Mouse (Mus musculus) megakaryocyte progenitor cell, adult 5-6 weeks (primary cell): ENCODE measurements around the gene Gpx5. TPM values are rescaled to one million over a fixed set of nuclear protein-coding genes. Genes with fewer than 3 reads are reported as not detected.

Source experiments
- ATAC-seq: replicated peaks from 2 replicates; pipeline ENCODE4 v1.8.0; 2016; ENCODE audit warnings: mild to moderate bottlenecking, moderate TSS enrichment, inconsistent platforms; ENCODE audit not compliant: poor library complexity
- total RNA-seq, 2 experiments: library from RNA; stranded (forward) in 1 of 2; stranded (reverse) in 1 of 2; fragments of 157-497, 149-512 nt in 1 of 2; fragments of 200-1000 nt in 1 of 2; gene quantifications; 2 replicates each; pipeline versions ENCODE4 v1.2.3 to v1.2.4; 2015 to 2017

Gpx5 gene
- total RNA-seq (2015) (not detected in 2 replicates), total RNA-seq (2017) (not detected in 2 replicates)

DNA sequence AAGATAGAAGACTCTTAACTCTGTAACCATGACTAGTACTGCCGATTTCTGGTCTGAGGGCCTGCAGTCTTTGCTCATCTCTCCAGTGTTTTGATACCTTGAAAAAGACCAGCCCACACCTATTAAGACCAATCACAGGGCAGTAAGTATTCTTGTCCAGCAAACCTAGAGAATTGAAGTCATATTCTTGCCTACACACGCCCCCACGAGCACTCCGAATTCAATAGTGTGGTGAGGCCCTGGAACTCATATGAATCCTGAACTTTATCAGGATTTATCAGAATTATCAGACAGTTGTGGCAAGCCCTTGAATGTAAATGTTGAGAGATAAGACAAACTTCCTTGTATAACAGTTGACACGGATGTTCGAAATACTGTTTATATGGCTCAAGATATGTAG lies at the start of gene Gpx5:
Gene Gpx5 (minus strand): TSS at position 101 of the 400 bp plus-strand sequence.
- ATAC-seq = no peak

DNA sequence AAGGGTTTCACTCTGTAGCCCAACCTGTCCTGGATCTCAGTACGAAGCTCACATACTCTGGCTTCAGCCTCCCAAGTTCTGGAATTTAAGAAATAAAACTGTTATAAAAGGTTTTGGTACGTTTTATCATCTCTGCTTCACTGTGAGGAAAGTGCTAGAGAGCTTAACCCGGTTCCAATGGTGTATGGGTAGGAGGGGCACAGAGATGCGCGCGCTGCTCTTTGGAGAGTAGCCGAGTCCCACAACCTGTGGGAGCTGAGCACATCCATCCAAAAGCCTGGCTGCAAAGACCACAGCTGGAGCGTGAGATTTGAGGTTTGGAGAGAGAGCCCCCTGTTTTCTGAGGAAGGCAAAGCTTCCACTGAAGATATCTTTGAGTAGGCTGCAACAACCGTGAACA lies 34.9 kb upstream of the Gpx5 start:
- no peak for ATAC-seq

DNA sequence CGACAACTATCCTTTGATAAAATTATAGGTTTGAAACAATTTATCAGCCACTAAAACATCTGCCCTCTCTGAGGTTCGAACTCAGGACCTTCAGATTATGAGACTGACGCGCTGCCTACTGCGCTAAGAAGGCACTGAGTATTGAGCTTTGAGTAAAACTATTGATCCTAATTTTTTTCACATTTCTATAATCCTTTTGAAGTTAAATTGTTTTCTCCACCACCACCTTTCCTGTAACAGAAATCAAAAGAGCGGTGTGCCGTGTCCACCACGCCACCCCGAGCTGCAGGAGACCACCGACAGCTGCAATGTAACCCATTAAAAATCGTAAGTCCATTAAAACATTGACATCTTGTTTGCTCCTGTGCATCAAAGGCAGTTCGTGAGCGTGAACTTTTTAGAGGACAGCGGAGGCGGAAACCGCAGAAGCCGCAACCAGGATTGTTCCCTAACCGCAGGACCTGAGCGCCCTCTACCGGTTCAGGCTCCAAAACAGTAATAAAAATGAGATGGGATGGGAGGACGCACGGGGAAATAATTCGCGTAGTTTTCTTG lies 34.2 kb upstream of the Gpx5 start:
- ATAC-seq = peak; percentile 74

DNA sequence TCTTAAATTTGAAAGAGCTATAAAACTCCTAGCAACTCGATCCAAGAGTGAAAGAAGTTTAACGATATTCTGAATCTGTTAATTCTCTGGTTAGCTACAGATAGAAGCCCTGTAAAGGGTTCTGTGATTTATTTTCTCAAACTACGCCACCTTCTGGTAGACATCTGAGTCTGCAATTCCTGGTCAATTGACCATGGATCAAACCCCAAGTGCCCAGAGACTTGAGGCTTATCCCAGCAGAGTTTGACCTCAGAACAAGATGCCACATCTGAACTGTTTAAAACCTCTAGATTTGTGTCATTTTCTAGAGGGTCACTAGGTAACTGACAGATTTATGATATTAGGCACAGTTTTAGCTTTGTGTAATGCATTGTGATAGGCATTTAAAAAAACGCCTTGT lies 33.7 kb upstream of the Gpx5 start:
- ATAC-seq = peak; percentile 56

DNA sequence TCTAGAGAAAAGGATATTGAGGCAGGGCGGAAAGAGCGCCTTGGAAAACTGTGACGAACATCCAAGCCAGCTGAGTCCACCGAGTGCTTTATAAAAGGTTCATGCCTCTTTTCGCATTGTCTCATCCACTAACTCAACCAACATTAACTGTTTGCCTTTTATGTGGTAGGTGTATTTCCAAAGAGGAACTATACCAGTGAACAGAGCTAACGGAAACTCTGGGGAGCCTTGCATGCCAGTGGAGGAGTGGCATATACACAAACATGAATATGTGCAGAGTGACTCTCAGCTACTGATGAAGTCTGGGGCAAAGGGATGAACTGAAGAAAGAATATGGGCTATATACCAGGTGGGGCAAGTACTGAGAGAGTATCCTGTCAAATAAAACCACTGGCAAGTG lies 30.9 kb upstream of the Gpx5 start:
- peak; percentile 30; the same call in 1 of the 2 replicates for ATAC-seq

DNA sequence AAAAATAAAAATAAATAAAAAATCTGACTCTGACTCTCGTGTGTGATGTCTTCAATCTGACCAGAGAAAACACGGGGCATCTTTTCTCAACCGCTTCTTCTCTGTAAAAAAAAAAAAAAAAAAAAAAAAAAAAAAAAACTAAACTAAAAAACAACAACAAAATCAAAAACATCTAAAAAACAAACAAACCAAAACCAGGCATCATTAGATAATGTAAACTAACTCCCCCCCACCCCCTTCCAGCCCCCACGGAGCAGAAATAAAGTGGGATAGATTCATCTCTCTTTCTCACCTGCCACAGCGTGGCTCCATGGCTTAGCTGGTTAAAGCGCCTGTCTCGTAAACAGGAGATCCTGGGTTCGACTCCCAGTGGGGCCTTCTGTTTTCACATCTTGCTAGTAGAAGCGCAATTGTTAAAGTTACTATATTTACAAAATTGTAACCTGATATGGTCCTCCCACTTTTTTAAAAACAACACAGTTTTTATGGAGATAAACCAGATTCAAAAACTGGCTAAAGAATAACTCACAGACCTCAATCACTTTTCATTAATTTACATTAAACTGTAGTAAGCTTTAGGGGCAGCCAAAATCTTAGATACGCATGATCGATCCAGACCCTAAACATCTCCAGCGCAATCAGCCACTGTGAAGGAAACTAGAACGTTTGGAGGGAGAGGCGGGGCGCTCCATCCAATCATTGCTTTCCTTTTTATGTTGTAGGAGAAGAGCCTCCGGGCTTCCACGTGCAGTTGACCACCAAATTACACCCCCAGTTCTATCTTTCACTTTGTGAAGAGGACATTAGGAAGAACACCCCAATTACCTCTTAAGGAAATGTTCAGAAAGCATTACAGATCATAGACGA lies 30.2 kb upstream of the Gpx5 start:
- ATAC-seq = no peak

DNA sequence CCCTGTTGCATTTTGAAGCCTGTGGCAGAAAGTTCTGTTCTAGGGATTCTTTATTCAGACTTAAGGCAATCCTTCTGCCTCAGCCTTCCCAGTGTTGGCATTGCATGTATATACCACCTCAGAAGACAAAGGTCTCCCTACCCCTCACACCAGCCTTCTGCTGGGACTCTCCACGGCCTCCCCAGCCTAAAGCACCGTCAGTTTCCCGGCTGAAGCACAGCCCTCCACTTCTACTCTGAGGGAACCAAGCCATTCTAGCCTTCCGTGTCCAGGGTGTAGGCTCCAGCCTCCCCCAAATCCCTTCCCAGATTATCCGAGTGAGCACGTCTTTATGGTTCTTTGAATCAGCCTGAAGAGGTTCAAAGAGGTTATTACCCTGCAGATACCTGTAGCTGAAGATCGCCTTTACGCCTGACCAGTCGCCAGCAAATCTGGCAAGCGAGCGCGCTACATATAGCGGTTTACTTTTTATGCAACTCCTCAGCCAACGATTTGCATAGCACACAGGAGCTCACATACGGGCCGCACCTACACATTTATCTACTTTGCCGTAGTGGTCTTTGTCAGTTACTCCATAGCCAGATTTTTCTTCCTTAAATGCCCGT lies 29.5 kb upstream of the Gpx5 start:
- ATAC-seq = no peak

DNA sequence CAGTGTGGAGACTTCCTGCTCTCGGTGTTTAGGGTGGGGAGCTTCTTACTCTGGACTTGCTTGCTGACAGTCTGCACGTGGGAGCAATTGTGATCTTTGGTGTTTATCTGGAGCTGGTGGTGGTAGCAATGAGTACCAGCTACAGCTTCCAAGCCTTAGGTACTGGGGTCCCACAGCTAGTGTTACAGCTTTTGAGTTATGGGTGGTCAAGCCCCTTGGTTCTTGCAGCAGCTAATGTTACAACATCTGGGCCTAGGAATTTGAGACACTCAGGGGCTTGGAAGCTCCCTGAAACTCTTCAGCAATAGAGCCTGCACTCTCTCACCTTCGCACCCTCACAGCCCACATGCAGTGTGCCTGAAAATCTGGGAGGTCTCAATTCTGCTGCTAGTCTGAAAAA lies 27.7 kb upstream of the Gpx5 start:
- no peak for ATAC-seq

DNA sequence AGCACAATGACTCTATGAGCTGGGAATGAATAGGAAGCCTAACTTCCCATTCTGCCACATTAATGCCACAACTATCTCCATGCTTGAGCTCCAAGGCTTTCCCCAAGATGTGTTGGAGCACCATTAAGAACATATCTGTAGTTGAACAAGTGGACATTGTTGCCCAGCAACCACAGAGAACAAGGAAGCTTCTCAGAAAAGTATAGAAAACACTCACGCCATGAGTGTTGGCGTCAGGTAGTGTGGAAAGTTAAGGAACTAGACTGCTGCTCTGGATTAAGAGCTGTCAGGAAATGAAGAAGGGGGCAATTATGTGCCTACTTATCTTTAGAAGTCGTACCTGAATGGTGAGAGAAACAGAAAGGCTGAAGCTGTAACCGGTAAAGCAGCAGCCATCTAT lies 21.4 kb upstream of the Gpx5 start:
- ATAC-seq = no peak

DNA sequence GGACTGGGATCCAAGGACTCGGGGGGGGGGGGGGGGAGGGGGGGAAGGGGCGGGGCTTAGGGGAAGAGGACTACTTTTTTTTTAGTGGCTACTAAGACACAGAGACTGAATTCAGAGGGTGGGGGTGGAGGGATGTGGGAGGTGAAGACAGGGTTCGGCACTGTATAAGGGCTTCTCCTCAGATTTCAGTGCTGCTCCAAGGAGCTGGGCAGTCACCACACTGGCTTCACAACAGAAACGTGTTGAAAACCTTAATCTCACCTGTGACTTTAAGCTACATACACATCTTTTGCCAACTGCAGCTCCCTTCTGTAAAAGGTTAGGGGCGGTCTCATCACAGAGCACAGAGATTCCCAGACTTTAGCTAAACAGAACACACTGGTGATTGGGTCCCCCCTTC lies 20.3 kb upstream of the Gpx5 start:
- ATAC-seq = no peak

DNA sequence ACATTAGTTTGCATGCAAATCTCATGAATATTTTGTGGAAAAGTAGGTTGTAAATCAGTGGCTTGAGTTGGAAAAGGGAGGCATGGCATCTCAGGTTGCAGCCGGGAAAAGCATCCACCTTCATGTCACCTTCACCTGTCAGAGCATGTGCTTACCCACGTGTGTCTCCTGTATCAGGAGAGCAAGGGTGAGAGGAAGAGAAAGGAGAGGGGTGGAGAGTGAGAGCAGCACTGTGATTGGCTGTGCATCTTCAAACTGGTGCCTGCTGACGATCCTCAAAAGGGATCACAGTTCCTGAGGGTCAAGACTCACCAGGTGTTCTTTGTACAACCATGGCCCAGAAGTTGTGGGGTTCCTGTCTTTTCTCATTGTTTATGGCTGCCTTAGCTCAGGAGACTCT lies 19.4 kb upstream of the Gpx5 start, which contains the start of gene Gpx6:
Gene Gpx6 (plus strand): TSS at position 200 of the 400 bp plus-strand sequence.
- no peak for ATAC-seq

DNA sequence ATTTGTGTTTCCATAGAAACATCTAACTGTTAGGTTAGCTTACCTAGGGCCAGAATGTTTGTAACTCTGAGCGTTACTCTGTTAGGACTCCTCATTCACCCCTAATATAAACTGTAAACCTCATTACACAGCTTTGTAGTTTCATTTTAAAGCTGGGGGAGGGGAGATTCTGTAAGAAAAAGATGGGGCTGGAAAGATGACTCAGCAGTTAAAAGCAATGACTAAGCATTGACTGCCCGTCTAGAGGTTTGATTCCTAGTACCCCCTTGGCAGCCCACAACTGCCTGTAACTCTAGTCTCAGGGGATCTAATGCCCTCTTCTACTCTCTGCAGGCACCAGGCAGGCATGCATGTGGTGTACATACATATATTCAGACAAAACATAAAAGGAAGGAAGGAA lies 17.3 kb upstream of the Gpx5 start:
- ATAC-seq = no peak

DNA sequence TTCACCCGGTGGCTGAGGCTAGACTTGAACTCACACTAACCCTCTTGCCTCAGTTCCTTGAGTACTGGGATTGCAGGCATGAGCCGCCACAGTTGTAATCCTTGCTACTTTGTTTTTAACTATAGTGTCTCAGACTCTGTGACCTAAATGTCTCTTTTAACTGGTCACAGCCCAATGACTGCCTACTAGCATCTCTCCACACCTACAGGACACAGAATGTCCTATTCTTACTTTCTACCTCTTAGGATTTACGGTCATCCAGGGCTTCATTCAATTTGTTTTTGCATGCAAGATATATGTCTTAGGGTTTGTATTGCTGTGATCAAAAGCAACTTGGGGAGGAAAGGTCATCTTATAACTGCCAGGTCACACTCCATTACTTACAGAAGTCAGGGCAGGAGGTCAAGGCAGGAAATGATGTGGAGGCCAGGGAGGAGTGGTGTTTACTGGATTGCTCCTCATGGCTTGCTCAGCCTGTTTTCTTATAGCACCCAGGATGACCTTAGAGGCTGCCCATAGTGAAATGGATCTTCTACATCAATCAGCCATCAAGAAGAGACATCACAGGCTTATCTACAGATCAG lies 12.0 kb upstream of the Gpx5 start:
- ATAC-seq = no peak

DNA sequence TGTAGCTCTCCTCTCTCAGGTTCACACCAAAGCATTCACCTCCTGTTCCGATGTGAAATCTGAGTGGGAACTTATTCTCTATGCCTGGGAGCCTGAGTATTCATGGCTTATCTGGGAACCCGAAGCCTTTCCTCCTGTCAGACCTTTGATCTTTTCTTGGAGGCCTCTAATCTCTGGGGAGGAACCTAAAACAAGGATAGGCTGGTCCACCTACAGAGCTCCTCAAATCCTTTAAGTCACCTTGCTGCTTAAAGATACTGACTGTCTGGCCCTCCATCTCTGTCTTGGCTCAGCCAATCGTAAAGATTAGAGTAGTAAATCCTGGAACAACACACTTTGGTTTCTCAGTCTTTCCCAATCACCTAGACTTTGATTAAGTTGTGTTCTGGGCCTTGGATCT lies 6.0 kb upstream of the Gpx5 start:
- ATAC-seq = no peak

DNA sequence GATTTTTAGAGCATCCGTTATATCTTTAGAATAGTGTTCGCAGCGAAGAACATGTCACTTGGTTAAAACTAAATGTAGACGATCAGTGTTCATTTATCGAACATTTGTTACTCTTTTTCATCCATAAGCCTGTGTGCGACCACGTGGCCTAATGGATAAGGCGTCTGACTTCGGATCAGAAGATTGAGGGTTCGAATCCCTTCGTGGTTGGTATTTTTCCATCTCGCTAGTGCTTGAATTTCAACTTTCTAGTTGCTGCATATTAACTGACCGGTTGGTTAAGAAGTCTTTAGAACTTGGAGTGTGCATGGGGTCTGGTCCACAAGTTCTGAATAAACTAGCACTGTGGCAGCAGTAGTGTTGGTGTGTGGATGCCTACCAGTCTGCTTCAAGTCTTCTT lies 13.0 kb downstream of the Gpx5 start:
- peak; percentile 76 for ATAC-seq

DNA sequence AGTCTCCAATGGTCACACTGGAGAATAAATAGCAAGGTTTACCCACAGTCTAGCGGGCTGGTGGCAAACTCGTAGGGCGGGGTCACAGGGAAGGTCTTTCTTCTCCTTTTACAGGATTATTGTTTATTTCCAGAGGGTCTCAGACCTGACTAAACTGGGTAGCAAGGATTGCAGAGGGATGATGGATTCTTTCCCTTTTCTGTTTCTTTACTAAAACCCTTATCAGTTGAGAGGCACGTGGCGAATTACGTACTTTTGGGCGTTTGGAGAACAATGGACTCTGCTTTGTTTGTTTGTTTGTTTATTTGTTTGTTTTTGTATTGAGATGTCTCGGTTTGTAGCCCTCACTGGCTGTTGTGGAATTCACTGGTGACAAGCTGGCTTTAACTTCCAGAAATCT lies 13.5 kb downstream of the Gpx5 start:
- no peak for ATAC-seq

DNA sequence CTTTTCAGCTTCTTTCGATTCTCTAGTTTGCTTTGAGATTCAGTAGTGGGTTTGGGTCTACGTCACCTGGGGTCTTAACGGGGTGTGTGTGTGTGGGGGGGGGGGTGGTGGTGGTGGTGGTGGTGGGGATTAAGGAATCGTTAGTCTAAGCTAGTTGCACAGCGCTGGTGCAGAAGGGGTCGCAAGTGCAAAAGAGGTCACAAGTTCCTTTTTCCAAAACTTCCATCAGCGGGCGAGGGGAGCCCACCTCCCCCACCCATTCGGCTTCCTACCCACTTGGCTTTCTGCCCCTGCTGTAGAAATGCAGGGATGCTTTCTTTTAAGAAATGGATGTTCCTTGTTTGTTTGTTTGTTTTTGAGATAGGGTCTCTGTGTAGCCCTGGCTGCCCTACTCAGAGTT lies 16.0 kb downstream of the Gpx5 start:
- ATAC-seq = no peak

DNA sequence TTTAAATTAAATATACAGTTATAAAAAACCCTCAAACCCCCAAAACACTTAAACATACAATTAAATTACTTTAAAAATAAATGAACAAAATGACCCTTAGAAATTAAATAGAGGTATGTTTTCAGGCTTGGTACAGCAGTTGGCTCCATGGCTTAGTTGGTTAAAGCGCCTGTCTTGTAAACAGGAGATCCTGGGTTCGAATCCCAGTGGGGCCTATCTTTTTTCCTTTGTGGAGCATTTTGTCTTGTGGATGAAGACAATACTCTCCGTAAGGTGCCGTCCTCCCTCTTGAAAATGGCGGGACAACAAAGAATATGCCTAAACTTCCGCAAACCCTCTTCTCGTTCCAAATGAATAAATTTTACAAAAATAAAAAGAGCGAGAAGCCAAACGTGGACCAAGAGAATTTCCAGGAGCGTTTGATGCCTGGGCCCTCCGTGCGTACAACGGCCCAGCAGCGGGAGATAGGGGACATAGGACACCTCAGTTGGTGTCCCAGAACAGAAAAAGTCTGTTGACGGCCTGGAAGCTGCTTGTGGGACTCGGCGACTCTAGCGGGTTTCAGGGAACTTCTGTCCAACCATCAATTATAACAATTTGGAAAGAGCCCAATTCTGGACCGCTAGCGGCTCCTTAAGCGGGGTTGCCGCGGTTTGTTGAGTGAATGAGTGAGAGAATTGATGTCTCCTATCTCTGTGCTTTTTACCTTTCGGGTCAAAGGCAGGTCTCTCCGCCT lies 16.5 kb downstream of the Gpx5 start:
- peak; percentile 40 for ATAC-seq

DNA sequence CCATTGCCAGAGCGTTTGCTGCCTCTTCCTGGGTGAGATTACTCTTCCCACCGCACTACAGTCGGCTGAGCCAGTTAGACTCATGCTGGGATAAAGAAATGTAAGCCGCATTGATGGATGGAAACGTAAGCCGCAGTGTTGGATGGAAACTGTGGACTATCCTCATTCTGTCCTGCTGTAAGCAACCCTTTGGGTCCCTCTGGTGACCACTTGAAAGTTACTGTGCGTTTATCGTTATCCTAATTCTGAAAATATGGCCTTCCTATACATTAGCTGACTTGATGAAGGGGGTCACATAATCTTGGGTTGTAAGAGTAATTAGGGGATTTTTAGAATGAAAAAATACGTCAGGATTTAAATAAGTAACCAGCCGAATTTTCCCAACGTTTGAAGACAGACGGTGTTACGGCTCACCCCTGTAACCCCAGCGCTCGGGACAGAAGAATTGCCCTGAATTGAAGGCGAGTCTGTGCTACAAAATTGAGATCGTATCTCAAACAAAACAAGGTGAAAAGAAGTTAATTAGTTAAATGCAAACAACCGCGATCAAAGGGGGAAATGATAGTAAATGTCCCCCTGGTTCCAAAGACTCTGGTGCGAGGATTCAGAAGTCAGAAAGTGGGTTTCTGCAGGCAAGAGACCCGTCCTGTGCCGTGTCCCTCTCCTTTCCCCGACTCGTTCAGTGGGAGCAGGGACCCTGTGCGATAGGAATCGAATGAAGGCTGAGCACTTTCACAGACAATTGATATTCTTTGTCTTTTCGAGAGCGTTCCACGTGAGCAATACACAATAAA lies 17.3 kb downstream of the Gpx5 start:
- ATAC-seq = peak; percentile 32

DNA sequence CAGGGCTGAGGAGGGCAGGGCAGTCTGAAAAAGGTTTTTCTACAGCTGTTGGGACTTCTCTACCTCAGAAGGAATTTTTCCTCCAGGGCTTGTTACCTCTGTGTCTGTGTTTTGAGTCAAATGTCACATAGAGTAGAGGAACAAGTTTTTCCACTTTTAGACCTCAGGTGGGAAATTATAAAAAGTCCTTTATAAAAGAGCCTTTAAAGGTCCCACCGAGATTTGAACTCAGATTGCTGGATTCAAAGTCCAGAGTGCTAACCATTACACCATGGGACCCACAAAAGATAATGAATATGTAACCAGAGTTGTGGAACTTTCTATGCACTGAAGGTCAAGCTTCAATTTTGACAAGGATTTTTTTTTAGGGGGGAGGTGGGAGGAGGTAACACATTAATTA lies 24.3 kb downstream of the Gpx5 start:
- 0 out of 2 replicates have a peak, but pooled peaks have one; percentile 28 for ATAC-seq
